In the genomic region with DNA sequence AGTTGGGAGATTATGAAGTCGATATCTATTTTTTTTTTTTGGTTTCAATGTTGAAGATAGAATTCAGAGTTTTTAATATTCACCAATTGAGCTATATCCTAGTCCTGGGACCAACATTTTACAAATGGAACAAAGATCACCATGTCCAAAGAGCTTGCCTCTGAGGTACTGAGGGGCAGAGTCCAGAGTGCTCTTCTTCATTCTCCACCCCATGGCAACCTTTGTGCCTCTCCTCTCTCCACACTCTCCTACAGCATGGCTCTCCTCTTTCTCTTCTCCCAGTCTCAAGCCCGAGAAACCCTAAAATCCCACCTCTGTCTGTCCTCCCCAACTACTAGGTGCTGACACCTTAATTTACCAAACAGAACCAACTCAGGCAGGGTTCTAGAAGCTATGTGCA, we compare ENCODE assay signal across 23 mouse cellular contexts. TPM values are rescaled to one million over a fixed set of nuclear protein-coding genes. Genes with fewer than 3 reads are reported as not detected.
DNase-seq lines count a peak whose midpoint lies in the region; ATAC-seq and TF ChIP-seq lines count a peak whose summit lies in the region.
"Had no signal": no experiment of that assay in that cellular context is flagged by ENCODE, and none has a peak within 500 bp of the region (broad histone marks: within the 10 kb centered on the region; RNA-seq: fewer than 3 reads in every experiment).

No protein-coding gene starts in this region.

- H3K4me2 ChIP-seq in intestine, embryonic 16.5 days (ENCODE audit: low read depth, low read length), result no peak overlapping the region
- no peak overlapping the region for H3K4me2 ChIP-seq in kidney, embryonic 16.5 days (replicated peaks; ENCODE audit: low read depth, low read length)
- H3K4me2 ChIP-seq in liver, postnatal 0 days (ENCODE audit: low read depth, low read length), result no peak overlapping the region
- H3K4me2 ChIP-seq: forebrain, embryonic 12.5 days; heart, embryonic 15.5 days; hindbrain, embryonic 12.5 days; stomach, embryonic 15.5 days had no signal

- H3K27ac ChIP-seq in intestine, embryonic 16.5 days (ENCODE audit: low read length), result no peak overlapping the region
- H3K27ac ChIP-seq in kidney, embryonic 16.5 days (ENCODE audit: low read length), result no peak overlapping the region; the same call in 1 of the 2 replicates
- no peak overlapping the region for H3K27ac ChIP-seq in liver, postnatal 0 days (ENCODE audit: low read depth)
- H3K27ac ChIP-seq: forebrain, embryonic 12.5 days; heart, embryonic 10.5 days; heart, embryonic 15.5 days; hindbrain, embryonic 12.5 days; hindbrain, postnatal 0 days had no signal

- no peaks in the 10 kb centered on the region; the same call in 1 of the 2 replicates for H3K4me1 ChIP-seq in intestine, embryonic 16.5 days (ENCODE audit: control insufficient read depth, insufficient read depth, low read length)
- no peaks in the 10 kb centered on the region for H3K4me1 ChIP-seq in kidney, embryonic 16.5 days (ENCODE audit: insufficient read depth, low read length)
- H3K4me1 ChIP-seq in liver, postnatal 0 days (ENCODE audit: insufficient read depth), result no peaks in the 10 kb centered on the region; the same call in 1 of the 2 replicates
- H3K4me1 ChIP-seq: forebrain, embryonic 12.5 days; heart, embryonic 10.5 days; hindbrain, embryonic 12.5 days; stomach, embryonic 15.5 days had no signal

- ATAC-seq in intestine, embryonic 16.5 days, result peak; percentile 74
- 0 out of 2 replicates have a peak, but pooled peaks have one; percentile 67 for ATAC-seq in kidney, embryonic 16.5 days (ENCODE audit: low FRiP score, low TSS enrichment)
- ATAC-seq in liver, postnatal 0 days, result peak; percentile 58; the same call in 1 of the 2 replicates
- ATAC-seq: CD4-positive, CD25-positive, alpha-beta regulatory T cell, adult 4 months had no signal

- no peak overlapping the region for H3K4me3 ChIP-seq in intestine, embryonic 16.5 days (ENCODE audit: low read length)
- H3K4me3 ChIP-seq in kidney, embryonic 16.5 days (ENCODE audit: low read length), result no peak overlapping the region
- no peak overlapping the region for H3K4me3 ChIP-seq in liver, postnatal 0 days (ENCODE audit: low read depth, low read length)
- H3K4me3 ChIP-seq: forebrain, embryonic 12.5 days; heart, embryonic 10.5 days; heart, embryonic 15.5 days; hindbrain, embryonic 12.5 days; stomach, embryonic 15.5 days had no signal

- no peak overlapping the region for H3K9ac ChIP-seq in intestine, embryonic 16.5 days (ENCODE audit: low read depth, low read length)
- no peak overlapping the region for H3K9ac ChIP-seq in kidney, embryonic 16.5 days (replicated peaks; ENCODE audit: low read length)
- H3K9ac ChIP-seq in liver, postnatal 0 days (replicated peaks), result no peak overlapping the region
- H3K9ac ChIP-seq: forebrain, embryonic 12.5 days; forebrain, postnatal 0 days; heart, embryonic 15.5 days; hindbrain, embryonic 12.5 days; stomach, embryonic 15.5 days had no signal

- DNase-seq in kidney, adult 9 months, result peak; percentile 80
- no peak for DNase-seq in kidney, adult 18-20 months
- no peak for DNase-seq in liver, postnatal 0 days
- DNase-seq in cerebellum, adult 9-10 months, result no peak
- no peak for DNase-seq in cerebellum, adult 8-10 months
- DNase-seq: adrenal gland, postnatal 25 days; cerebellum, adult 11-12 months; gastrocnemius, postnatal 14 days; layer of hippocampus, postnatal 36 days; lung, adult 2 months had no signal

- H3K36me3 ChIP-seq in intestine, embryonic 16.5 days (ENCODE audit: control insufficient read depth, insufficient read depth, low read length), result no peaks in the 10 kb centered on the region
- no peaks in the 10 kb centered on the region for H3K36me3 ChIP-seq in kidney, embryonic 16.5 days (ENCODE audit: insufficient read depth, low read length)
- no peaks in the 10 kb centered on the region for H3K36me3 ChIP-seq in liver, postnatal 0 days (replicated peaks; ENCODE audit: insufficient read depth, low read length)
- H3K36me3 ChIP-seq: forebrain, embryonic 12.5 days; heart, embryonic 10.5 days; heart, embryonic 15.5 days; hindbrain, embryonic 12.5 days; stomach, embryonic 15.5 days had no signal

- WGBS in intestine, embryonic 16.5 days, result 79% methylated on average over 2 of the region's 2 CpGs
- 82% methylated on average over 2 of the region's 2 CpGs for WGBS in kidney, embryonic 16.5 days
- 55% methylated on average over 2 of the region's 2 CpGs for WGBS in liver, postnatal 0 days (ENCODE audit: insufficient replicate concordance)

- no peaks in the 10 kb centered on the region for H3K9me3 ChIP-seq in intestine, embryonic 16.5 days (ENCODE audit: control insufficient read depth, low read length)
- H3K9me3 ChIP-seq in kidney, embryonic 16.5 days (ENCODE audit: low read length), result no peaks in the 10 kb centered on the region
- no peaks in the 10 kb centered on the region for H3K9me3 ChIP-seq in liver, postnatal 0 days (ENCODE audit: low read length)
- H3K9me3 ChIP-seq: forebrain, embryonic 12.5 days; heart, embryonic 10.5 days; heart, embryonic 15.5 days; hindbrain, embryonic 12.5 days; stomach, embryonic 15.5 days had no signal

- no peaks in the 10 kb centered on the region for H3K27me3 ChIP-seq in intestine, embryonic 16.5 days (replicated peaks; ENCODE audit: control insufficient read depth, insufficient read depth, low read length)
- no peaks in the 10 kb centered on the region for H3K27me3 ChIP-seq in kidney, embryonic 16.5 days (ENCODE audit: insufficient read depth, low read length)
- no peaks in the 10 kb centered on the region for H3K27me3 ChIP-seq in liver, postnatal 0 days (ENCODE audit: insufficient read depth, low read length)
- H3K27me3 ChIP-seq: forebrain, embryonic 12.5 days; heart, embryonic 15.5 days; hindbrain, embryonic 12.5 days; stomach, embryonic 15.5 days had no signal

- no peak for TF ChIP-seq EP300 in liver, postnatal 0 days (IDR thresholded peaks at IDR 0.05; ENCODE audit: low read depth)

- no peak for TF ChIP-seq CTCF in liver, postnatal 0 days (IDR thresholded peaks at IDR 0.05; ENCODE audit: low read depth)

RNA-seq across cellular contexts. Expression of a gene that starts 18.0 kb away (rescaled TPM):
- polyA plus RNA-seq in intestine, embryonic 16.5 days (2015; fragmentation: Nextera tagmentation; extraction: Ambion mirVana), result not detected in 2 replicates
- polyA plus RNA-seq in kidney, embryonic 16.5 days (2015; fragmentation: Nextera tagmentation; extraction: Ambion mirVana), result 0.20 TPM in 1 of 2 replicates, not detected in the other
- polyA plus RNA-seq in liver, postnatal 0 days (2015; fragmentation: Nextera tagmentation; extraction: Ambion mirVana), result 0.18 TPM in 1 of 2 replicates, not detected in the other
- polyA plus RNA-seq: CD4-positive, CD25-positive, alpha-beta regulatory T cell, adult 4 months; embryonic facial prominence, embryonic 14.5 days; heart, embryonic 15.5 days; large intestine, adult 2 months; lung, adult 2 months; stomach, embryonic 15.5 days; urinary bladder, adult 2 months had no signal

RNA-seq across cellular contexts. Expression of a gene that starts 18.3 kb away (rescaled TPM):
- polyA plus RNA-seq in intestine, embryonic 16.5 days (2015; fragmentation: Nextera tagmentation; extraction: Ambion mirVana), result 1.5 and 2.1 TPM in 2 replicates
- polyA plus RNA-seq in kidney, embryonic 16.5 days (2015; fragmentation: Nextera tagmentation; extraction: Ambion mirVana), result 1.7 and 2.2 TPM in 2 replicates
- polyA plus RNA-seq in liver, postnatal 0 days (2015; fragmentation: Nextera tagmentation; extraction: Ambion mirVana), result 0.12 TPM in 1 of 2 replicates, not detected in the other
- polyA plus RNA-seq: CD4-positive, CD25-positive, alpha-beta regulatory T cell, adult 4 months had no signal
